8 mouse cellular contexts compared by ENCODE assay signal in genomic region chr9:108809188-108809587, GRCm38 (mm10). TPM values are rescaled to one million over a fixed set of nuclear protein-coding genes. Genes with fewer than 3 reads are reported as not detected.
A peak's percentile ranks its signal among the peaks of the same experiment; 100 is the strongest.
DNase-seq lines count a peak whose midpoint lies in the region; ATAC-seq and TF ChIP-seq lines count a peak whose summit lies in the region.

No protein-coding gene starts in this region.

- 56% methylated on average over 5 of the region's 5 CpGs for WGBS in embryonic facial prominence, embryonic 15.5 days
- WGBS in hindbrain, embryonic 11.5 days: 62% methylated on average over 5 of the region's 5 CpGs
- WGBS in liver, embryonic 11.5 days: 45% methylated on average over 5 of the region's 5 CpGs
- 71% methylated on average over 5 of the region's 5 CpGs for WGBS in midbrain, postnatal 0 days

- peaks cover 0 to 5% of the 10 kb centered on the region in 2 experiments; a peak in 1 of 4 replicates for H3K4me1 ChIP-seq in ES-E14 (ENCODE audit: control insufficient read depth in 2 of 2, insufficient read depth in 2 of 2, low read length in 2 of 2, poor library complexity in 1 of 2)
- peaks cover 21% of the 10 kb centered on the region for H3K4me1 ChIP-seq in embryonic facial prominence, embryonic 15.5 days
- H3K4me1 ChIP-seq in hindbrain, embryonic 11.5 days (replicated peaks; ENCODE audit: control insufficient read depth, insufficient read depth, low read length): peaks cover 2% of the 10 kb centered on the region
- peaks cover 39% of the 10 kb centered on the region for H3K4me1 ChIP-seq in liver, embryonic 11.5 days (replicated peaks; ENCODE audit: control insufficient read depth, insufficient read depth, low read length)
- H3K4me1 ChIP-seq in midbrain, postnatal 0 days (ENCODE audit: insufficient read depth, low read length): peaks cover 6% of the 10 kb centered on the region; the same call in 1 of the 2 replicates

- H3K27ac ChIP-seq in ES-E14 (ENCODE audit: insufficient read depth, low read depth, low read length, poor library complexity, severe bottlenecking): no peak overlapping the region
- H3K27ac ChIP-seq in embryonic facial prominence, embryonic 15.5 days (replicated peaks): no peak overlapping the region
- no peak overlapping the region for H3K27ac ChIP-seq in hindbrain, embryonic 11.5 days (ENCODE audit: low read depth, low read length)
- H3K27ac ChIP-seq in liver, embryonic 11.5 days (ENCODE audit: low read depth, low read length): no peak overlapping the region
- no peak overlapping the region for H3K27ac ChIP-seq in midbrain, postnatal 0 days (ENCODE audit: low read depth, low read length)

- in situ Hi-C loops in ES-E14 (cut with MboI; ENCODE audit: low sequenced_read_pairs in 2 of 2, unreplicated experiment in 2 of 2): no loop called here

- H3K27me3 ChIP-seq in embryonic facial prominence, embryonic 15.5 days: no peaks in the 10 kb centered on the region
- no peaks in the 10 kb centered on the region for H3K27me3 ChIP-seq in hindbrain, embryonic 11.5 days (ENCODE audit: control insufficient read depth, insufficient read depth, low read length)
- no peaks in the 10 kb centered on the region for H3K27me3 ChIP-seq in liver, embryonic 11.5 days (replicated peaks; ENCODE audit: control insufficient read depth, insufficient read depth, low read length)
- H3K27me3 ChIP-seq in midbrain, postnatal 0 days (ENCODE audit: insufficient read depth, low read length): no peaks in the 10 kb centered on the region

- peaks cover 23% of the 10 kb centered on the region for H3K36me3 ChIP-seq in ES-E14 (ENCODE audit: control insufficient read depth, insufficient read depth, low read length, poor library complexity, severe bottlenecking)
- H3K36me3 ChIP-seq in embryonic facial prominence, embryonic 15.5 days: peaks cover 59% of the 10 kb centered on the region
- peaks cover 8% of the 10 kb centered on the region for H3K36me3 ChIP-seq in hindbrain, embryonic 11.5 days (ENCODE audit: control insufficient read depth, insufficient read depth, low read length)
- H3K36me3 ChIP-seq in liver, embryonic 11.5 days (ENCODE audit: control insufficient read depth, insufficient read depth, low read length): peaks cover 25% of the 10 kb centered on the region
- peaks cover 61% of the 10 kb centered on the region for H3K36me3 ChIP-seq in midbrain, postnatal 0 days (ENCODE audit: insufficient read depth, low read length)

- intact Hi-C loops in gastrocnemius, postnatal 14 days (cut with DNase I; ENCODE audit: low total_unique reads): loop anchor here (5.0 kb wide), 1 partner anchor 52 kb away; no protein-coding TSS in a partner anchor

- TF ChIP-seq CTCF in midbrain, postnatal 0 days (IDR thresholded peaks at IDR 0.05): no peak

- H3K9ac ChIP-seq in ES-E14 (ENCODE audit: insufficient read depth, low read depth, low read length, poor library complexity, severe bottlenecking): 0 out of 2 replicates have a peak overlapping the region, but pooled peaks have one; percentile 93
- no peak overlapping the region for H3K9ac ChIP-seq in embryonic facial prominence, embryonic 15.5 days
- H3K9ac ChIP-seq in hindbrain, embryonic 11.5 days (ENCODE audit: low read depth, low read length): no peak overlapping the region
- peak overlapping the region; percentile 90; the same call in 1 of the 2 replicates for H3K9ac ChIP-seq in liver, embryonic 11.5 days (ENCODE audit: low read depth, low read length)
- H3K9ac ChIP-seq in midbrain, postnatal 0 days (replicated peaks; ENCODE audit: low read length, poor library complexity, severe bottlenecking): peak overlapping the region; percentile 94

- DNase-seq in ES-E14 (ENCODE audit: low read depth, low spot score): no peak
- no peak for DNase-seq in hindbrain, embryonic 11.5 days (ENCODE audit: low spot score)
- DNase-seq in liver, embryonic 11.5 days (ENCODE audit: low spot score): no peak
- DNase-seq in midbrain, postnatal 0 days (ENCODE audit: low spot score): no peak
- DNase-seq in gastrocnemius, postnatal 14 days: no peak
- no peak for DNase-seq in right cerebral cortex, adult 18-20 months

- peak overlapping the region; percentile 70 to 94; a peak in 2 of 4 replicates for H3K4me3 ChIP-seq in ES-E14 (ENCODE audit: insufficient read depth in 1 of 2, low read depth in 1 of 2, low read length in 2 of 2, poor library complexity in 1 of 2, severe bottlenecking in 1 of 2)
- peak overlapping the region; percentile 79 for H3K4me3 ChIP-seq in embryonic facial prominence, embryonic 15.5 days (replicated peaks)
- no peak overlapping the region for H3K4me3 ChIP-seq in hindbrain, embryonic 11.5 days (ENCODE audit: low read depth, low read length)
- peak overlapping the region; percentile 76; the same call in 1 of the 2 replicates for H3K4me3 ChIP-seq in liver, embryonic 11.5 days (ENCODE audit: low read depth, low read length)
- peak overlapping the region; percentile 80 for H3K4me3 ChIP-seq in midbrain, postnatal 0 days (ENCODE audit: low read depth, low read length)

- H3K9me3 ChIP-seq in ES-E14 (ENCODE audit: control insufficient read depth, insufficient read depth, low read depth, low read length): no peaks in the 10 kb centered on the region
- no peaks in the 10 kb centered on the region for H3K9me3 ChIP-seq in embryonic facial prominence, embryonic 15.5 days (replicated peaks)
- H3K9me3 ChIP-seq in hindbrain, embryonic 11.5 days (ENCODE audit: control insufficient read depth, low read length): no peaks in the 10 kb centered on the region
- no peaks in the 10 kb centered on the region for H3K9me3 ChIP-seq in liver, embryonic 11.5 days (ENCODE audit: control insufficient read depth, low read length)
- no peaks in the 10 kb centered on the region for H3K9me3 ChIP-seq in midbrain, postnatal 0 days (ENCODE audit: low read length)

- no peak for ATAC-seq in embryonic facial prominence, embryonic 15.5 days (ENCODE audit: insufficient number of reproducible peaks, low FRiP score, low TSS enrichment, low read depth)
- ATAC-seq in hindbrain, embryonic 11.5 days (ENCODE audit: low FRiP score): no peak
- ATAC-seq in liver, embryonic 11.5 days (replicated peaks; ENCODE audit: low FRiP score): no peak
- ATAC-seq in midbrain, postnatal 0 days (ENCODE audit: low FRiP score): no peak
- ATAC-seq in erythroblast, adult 5-6 weeks (replicated peaks; ENCODE audit: low FRiP score, poor library complexity, severe bottlenecking): no peak

- peak overlapping the region; percentile 85 for H3K4me2 ChIP-seq in embryonic facial prominence, embryonic 15.5 days (replicated peaks)
- H3K4me2 ChIP-seq in hindbrain, embryonic 11.5 days (replicated peaks; ENCODE audit: low read depth, low read length): peak overlapping the region; percentile 96; the same call in 1 of the 2 replicates
- peak overlapping the region; percentile 91 for H3K4me2 ChIP-seq in liver, embryonic 11.5 days
- peak overlapping the region; percentile 86 for H3K4me2 ChIP-seq in midbrain, postnatal 0 days (ENCODE audit: low read depth, low read length, poor library complexity, severe bottlenecking)

RNA-seq across cellular contexts. Expression of gene Nckipsd, which starts 1.0 kb away (rescaled TPM):
- total RNA-seq in ES-E14 (2012; rRNA removed): 17.4 and 20.2 TPM in 2 replicates
- 16.5 and 20.4 TPM in 2 replicates for polyA plus RNA-seq in embryonic facial prominence, embryonic 15.5 days (2015; fragmentation: Nextera tagmentation; extraction: Ambion mirVana)
- 10.5 and 13.0 TPM in 2 replicates for polyA plus RNA-seq in hindbrain, embryonic 11.5 days (2014; fragmentation: Nextera tagmentation; extraction: Ambion mirVana)
- 8.8 and 16.2 TPM in 2 replicates for polyA plus RNA-seq in liver, embryonic 11.5 days (2014; fragmentation: Nextera tagmentation; extraction: Ambion mirVana)
- total RNA-seq in midbrain, postnatal 0 days (2014; rRNA removed): 30.1 and 83.4 TPM in 2 replicates
- 25.7 and 32.5 TPM in 2 replicates for polyA plus RNA-seq in midbrain, postnatal 0 days (2015; fragmentation: Nextera tagmentation; extraction: Ambion mirVana)
- total RNA-seq in erythroblast, adult 5-6 weeks (2015; ENCODE audit: low replicate concordance): 2.7 and 4.2 TPM in 2 replicates
- 1.8 and 3.7 TPM in 2 replicates for total RNA-seq in erythroblast, adult 5-6 weeks (2017; ENCODE audit: low replicate concordance)
- total RNA-seq in gastrocnemius, postnatal 14 days (2021): 1 to 10 TPM; 3.5 to 4.5 TPM

RNA-seq across cellular contexts. Expression of gene Celsr3, which starts 16.9 kb away (rescaled TPM):
- total RNA-seq in ES-E14 (2012; rRNA removed): 4.3 and 14.6 TPM in 2 replicates
- polyA plus RNA-seq in embryonic facial prominence, embryonic 15.5 days (2015; fragmentation: Nextera tagmentation; extraction: Ambion mirVana): 0.53 and 0.58 TPM in 2 replicates
- polyA plus RNA-seq in hindbrain, embryonic 11.5 days (2014; fragmentation: Nextera tagmentation; extraction: Ambion mirVana): 10.1 and 16.8 TPM in 2 replicates
- polyA plus RNA-seq in liver, embryonic 11.5 days (2014; fragmentation: Nextera tagmentation; extraction: Ambion mirVana): 0.08 and 0.22 TPM in 2 replicates
- total RNA-seq in midbrain, postnatal 0 days (2014; rRNA removed): 61.7 and 76.3 TPM in 2 replicates
- 7.2 and 7.4 TPM in 2 replicates for polyA plus RNA-seq in midbrain, postnatal 0 days (2015; fragmentation: Nextera tagmentation; extraction: Ambion mirVana)
- total RNA-seq in erythroblast, adult 5-6 weeks (2015; ENCODE audit: low replicate concordance): 1.9 and 5.0 TPM in 2 replicates
- total RNA-seq in erythroblast, adult 5-6 weeks (2017; ENCODE audit: low replicate concordance): 0.09 and 1.8 TPM in 2 replicates
- total RNA-seq in gastrocnemius, postnatal 14 days (2021): under 1 TPM; 0.18 to 0.24 TPM

RNA-seq across cellular contexts. Expression of gene Ip6k2, which starts 25.6 kb away (rescaled TPM):
- total RNA-seq in ES-E14 (2012; rRNA removed): 23.0 and 24.4 TPM in 2 replicates
- 89.7 and 101 TPM in 2 replicates for polyA plus RNA-seq in embryonic facial prominence, embryonic 15.5 days (2015; fragmentation: Nextera tagmentation; extraction: Ambion mirVana)
- 122 and 136 TPM in 2 replicates for polyA plus RNA-seq in hindbrain, embryonic 11.5 days (2014; fragmentation: Nextera tagmentation; extraction: Ambion mirVana)
- 31.8 and 37.5 TPM in 2 replicates for polyA plus RNA-seq in liver, embryonic 11.5 days (2014; fragmentation: Nextera tagmentation; extraction: Ambion mirVana)
- total RNA-seq in midbrain, postnatal 0 days (2014; rRNA removed): 126 and 138 TPM in 2 replicates
- polyA plus RNA-seq in midbrain, postnatal 0 days (2015; fragmentation: Nextera tagmentation; extraction: Ambion mirVana): 228 and 230 TPM in 2 replicates
- total RNA-seq in erythroblast, adult 5-6 weeks (2015; ENCODE audit: low replicate concordance): 4.2 and 20.9 TPM in 2 replicates
- total RNA-seq in erythroblast, adult 5-6 weeks (2017; ENCODE audit: low replicate concordance): 47.5 and 61.2 TPM in 2 replicates
- total RNA-seq in gastrocnemius, postnatal 14 days (2021): 10 to 100 TPM; 24.3 to 24.4 TPM

RNA-seq across cellular contexts. Expression of gene Slc26a6, which starts 43.9 kb away (rescaled TPM):
- total RNA-seq in ES-E14 (2012; rRNA removed): 15.1 and 19.8 TPM in 2 replicates
- polyA plus RNA-seq in embryonic facial prominence, embryonic 15.5 days (2015; fragmentation: Nextera tagmentation; extraction: Ambion mirVana): 15.2 and 15.3 TPM in 2 replicates
- 9.8 and 13.7 TPM in 2 replicates for polyA plus RNA-seq in hindbrain, embryonic 11.5 days (2014; fragmentation: Nextera tagmentation; extraction: Ambion mirVana)
- polyA plus RNA-seq in liver, embryonic 11.5 days (2014; fragmentation: Nextera tagmentation; extraction: Ambion mirVana): 9.0 and 10.5 TPM in 2 replicates
- 18.0 and 20.2 TPM in 2 replicates for total RNA-seq in midbrain, postnatal 0 days (2014; rRNA removed)
- 23.8 and 24.6 TPM in 2 replicates for polyA plus RNA-seq in midbrain, postnatal 0 days (2015; fragmentation: Nextera tagmentation; extraction: Ambion mirVana)
- 0.63 and 23.8 TPM in 2 replicates for total RNA-seq in erythroblast, adult 5-6 weeks (2015; ENCODE audit: low replicate concordance)
- not detected in 2 replicates for total RNA-seq in erythroblast, adult 5-6 weeks (2017; ENCODE audit: low replicate concordance)
- 10 to 100 TPM; 13.0 to 13.8 TPM for total RNA-seq in gastrocnemius, postnatal 14 days (2021)

Comparison
In these comparisons a context has a peak if more than half of its experiments do, and no peak if none do; other contexts are left out.
1. H3K9ac ChIP-seq: peak in ES-E14 (single experiment), liver, embryonic 11.5 days (single experiment) and midbrain, postnatal 0 days (single experiment); none in embryonic facial prominence, embryonic 15.5 days (single experiment) and hindbrain, embryonic 11.5 days (single experiment).
2. Peak in every context shown above with its lines, with median percentiles within 50 percentile points of each other: H3K4me2 ChIP-seq.